ENCODE assay signal across 18 mouse cellular contexts in the genomic region with DNA sequence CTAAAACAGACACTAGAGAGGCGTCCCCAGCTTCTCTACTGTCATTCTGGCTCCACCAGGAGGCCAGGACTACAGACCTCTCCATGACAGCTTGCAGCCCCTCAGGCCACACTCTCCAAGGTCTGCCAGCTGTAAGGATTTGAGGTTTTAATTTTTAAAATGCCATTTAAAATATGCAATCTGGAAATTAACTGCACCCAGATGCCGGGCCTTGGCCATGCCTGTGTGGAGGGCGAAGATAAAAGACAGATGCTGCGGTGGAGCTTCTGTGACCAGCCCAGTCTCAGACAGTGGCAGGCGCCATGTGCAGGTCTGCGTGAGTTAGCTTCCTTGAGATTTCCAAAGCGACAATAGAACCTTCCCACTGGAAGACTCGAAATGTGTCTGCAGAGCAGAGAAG. TPM values are rescaled to one million over a fixed set of nuclear protein-coding genes. Genes with fewer than 3 reads are reported as not detected.
A peak's percentile ranks its signal among the peaks of the same experiment; 100 is the strongest.
DNase-seq lines count a peak whose midpoint lies in the region; ATAC-seq lines count a peak whose summit lies in the region.
"Had no signal": no experiment of that assay in that cellular context is flagged by ENCODE, and none has a peak within 500 bp of the region (broad histone marks: within the 10 kb centered on the region; RNA-seq: fewer than 3 reads in every experiment).

No protein-coding gene starts in this region.

- peaks cover 16% of the 10 kb centered on the region for H3K27me3 ChIP-seq in hindbrain, embryonic 13.5 days
- 0 out of 2 replicates have a peak, but pooled peaks cover 3% of the 10 kb centered on the region for H3K27me3 ChIP-seq in hindbrain, embryonic 11.5 days (ENCODE audit: control insufficient read depth, insufficient read depth, low read length)
- H3K27me3 ChIP-seq in embryonic facial prominence, embryonic 10.5 days (replicated peaks; ENCODE audit: low read depth, poor library complexity, severe bottlenecking): peaks cover 51% of the 10 kb centered on the region
- no peaks in the 10 kb centered on the region for H3K27me3 ChIP-seq in hindbrain, embryonic 14.5 days (ENCODE audit: control insufficient read depth, insufficient read depth, low read length)
- H3K27me3 ChIP-seq in midbrain, embryonic 13.5 days: peaks cover 10% of the 10 kb centered on the region; the same call in 1 of the 2 replicates

- H3K27ac ChIP-seq in hindbrain, embryonic 13.5 days: peak overlapping the region; percentile 60
- H3K27ac ChIP-seq in hindbrain, embryonic 11.5 days (ENCODE audit: low read depth, low read length): no peak overlapping the region
- peak overlapping the region; percentile 55; the same call in 1 of the 2 replicates for H3K27ac ChIP-seq in embryonic facial prominence, embryonic 10.5 days (replicated peaks)
- H3K27ac ChIP-seq in hindbrain, embryonic 14.5 days: peak overlapping the region; percentile 39
- H3K27ac ChIP-seq in midbrain, embryonic 13.5 days: peak overlapping the region; percentile 45

- H3K9ac ChIP-seq in hindbrain, embryonic 13.5 days: no peak overlapping the region
- H3K9ac ChIP-seq in hindbrain, embryonic 11.5 days (ENCODE audit: low read depth, low read length): no peak overlapping the region
- H3K9ac ChIP-seq in hindbrain, embryonic 14.5 days: 0 out of 2 replicates have a peak overlapping the region, but pooled peaks have one; percentile 11
- H3K9ac ChIP-seq in midbrain, embryonic 13.5 days (replicated peaks): no peak overlapping the region
- H3K9ac ChIP-seq: forebrain, postnatal 0 days had no signal

- no peak for DNase-seq in hindbrain, embryonic 11.5 days (ENCODE audit: low spot score)
- peak; percentile 61 for DNase-seq in embryonic facial prominence, embryonic 10.5 days (ENCODE audit: low spot score)
- DNase-seq in hindbrain, embryonic 14.5 days (ENCODE audit: low spot score): no peak
- no peak for DNase-seq in spleen, postnatal 36 days (ENCODE audit: low spot score in 2 of 2)
- no peak for DNase-seq in cerebellum, adult 9-10 months
- no peak for DNase-seq in urinary bladder, postnatal 36 days (ENCODE audit: low spot score in 2 of 2)
- DNase-seq: B cell, adult 2 months; cerebellum, postnatal 36 days; forebrain, postnatal 0 days; gastrocnemius, postnatal 14 days; heart, postnatal 10 days; kidney, adult 11 months; kidney, postnatal 36 days; layer of hippocampus, postnatal 36 days; right cerebral cortex, postnatal 14 days; thymus, adult 2 months had no signal

- peaks cover 64% of the 10 kb centered on the region for H3K4me1 ChIP-seq in hindbrain, embryonic 13.5 days (replicated peaks)
- peaks cover 8% of the 10 kb centered on the region for H3K4me1 ChIP-seq in hindbrain, embryonic 11.5 days (replicated peaks; ENCODE audit: control insufficient read depth, insufficient read depth, low read length)
- H3K4me1 ChIP-seq in embryonic facial prominence, embryonic 10.5 days: peaks cover 63% of the 10 kb centered on the region
- H3K4me1 ChIP-seq in hindbrain, embryonic 14.5 days (replicated peaks; ENCODE audit: control insufficient read depth, insufficient read depth, low read length): peaks cover 19% of the 10 kb centered on the region
- H3K4me1 ChIP-seq in midbrain, embryonic 13.5 days (replicated peaks): peaks cover 63% of the 10 kb centered on the region

- H3K4me2 ChIP-seq in hindbrain, embryonic 13.5 days: no peak overlapping the region
- H3K4me2 ChIP-seq in hindbrain, embryonic 11.5 days (replicated peaks; ENCODE audit: low read depth, low read length): no peak overlapping the region
- no peak overlapping the region for H3K4me2 ChIP-seq in hindbrain, embryonic 14.5 days (replicated peaks)
- H3K4me2 ChIP-seq in midbrain, embryonic 13.5 days (replicated peaks): no peak overlapping the region

- H3K4me3 ChIP-seq in hindbrain, embryonic 13.5 days: no peak overlapping the region
- no peak overlapping the region for H3K4me3 ChIP-seq in hindbrain, embryonic 11.5 days (ENCODE audit: low read depth, low read length)
- H3K4me3 ChIP-seq in embryonic facial prominence, embryonic 10.5 days: no peak overlapping the region
- H3K4me3 ChIP-seq in hindbrain, embryonic 14.5 days (replicated peaks; ENCODE audit: low read length): no peak overlapping the region
- H3K4me3 ChIP-seq in midbrain, embryonic 13.5 days (replicated peaks): no peak overlapping the region

- no peak for ATAC-seq in hindbrain, embryonic 13.5 days (ENCODE audit: low FRiP score)
- no peak for ATAC-seq in hindbrain, embryonic 11.5 days (ENCODE audit: low FRiP score)
- no peak for ATAC-seq in hindbrain, embryonic 14.5 days (ENCODE audit: low FRiP score)
- ATAC-seq in midbrain, embryonic 13.5 days: peak; percentile 34; the same call in 1 of the 2 replicates
- ATAC-seq: forebrain, postnatal 0 days had no signal

- H3K36me3 ChIP-seq in hindbrain, embryonic 13.5 days: peaks cover 8% of the 10 kb centered on the region
- no peaks in the 10 kb centered on the region for H3K36me3 ChIP-seq in hindbrain, embryonic 11.5 days (ENCODE audit: control insufficient read depth, insufficient read depth, low read length)
- no peaks in the 10 kb centered on the region for H3K36me3 ChIP-seq in embryonic facial prominence, embryonic 10.5 days (replicated peaks)
- no peaks in the 10 kb centered on the region for H3K36me3 ChIP-seq in hindbrain, embryonic 14.5 days (replicated peaks; ENCODE audit: control insufficient read depth, insufficient read depth)
- peaks cover 14% of the 10 kb centered on the region; the same call in 1 of the 2 replicates for H3K36me3 ChIP-seq in midbrain, embryonic 13.5 days

- no peaks in the 10 kb centered on the region for H3K9me3 ChIP-seq in hindbrain, embryonic 13.5 days
- no peaks in the 10 kb centered on the region for H3K9me3 ChIP-seq in hindbrain, embryonic 11.5 days (ENCODE audit: control insufficient read depth, low read length)
- H3K9me3 ChIP-seq in embryonic facial prominence, embryonic 10.5 days: no peaks in the 10 kb centered on the region
- H3K9me3 ChIP-seq in hindbrain, embryonic 14.5 days (ENCODE audit: control insufficient read depth, low read length): no peaks in the 10 kb centered on the region
- H3K9me3 ChIP-seq in midbrain, embryonic 13.5 days: no peaks in the 10 kb centered on the region

- WGBS in hindbrain, embryonic 13.5 days: 55% methylated on average over 8 of the region's 8 CpGs
- 61% methylated on average over 8 of the region's 8 CpGs for WGBS in hindbrain, embryonic 11.5 days
- 45% methylated on average over 8 of the region's 8 CpGs for WGBS in embryonic facial prominence, embryonic 10.5 days
- 47% methylated on average over 8 of the region's 8 CpGs for WGBS in hindbrain, embryonic 14.5 days
- WGBS in midbrain, embryonic 13.5 days: 53% methylated on average over 8 of the region's 8 CpGs

RNA-seq across cellular contexts. Expression of a gene that starts 36.8 kb away (rescaled TPM):
- polyA plus RNA-seq in hindbrain, embryonic 13.5 days (2015; fragmentation: Nextera tagmentation; extraction: Ambion mirVana): 9.5 and 10.9 TPM in 2 replicates
- polyA plus RNA-seq in hindbrain, embryonic 11.5 days (2014; fragmentation: Nextera tagmentation; extraction: Ambion mirVana): 3.2 and 5.0 TPM in 2 replicates
- polyA plus RNA-seq in embryonic facial prominence, embryonic 10.5 days (2016; fragmentation: Nextera tagmentation; extraction: Ambion mirVana): 1.9 and 2.2 TPM in 2 replicates
- polyA plus RNA-seq in hindbrain, embryonic 14.5 days (2014; fragmentation: Nextera tagmentation; extraction: Ambion mirVana): 13.1 and 15.4 TPM in 2 replicates
- polyA plus RNA-seq in midbrain, embryonic 13.5 days (2015; fragmentation: Nextera tagmentation; extraction: Ambion mirVana): 10.8 and 11.1 TPM in 2 replicates
